Mouse (Mus musculus): Measurements from ENCODE around the gene Kdm2b.

GRCm38 (mm10) chr5:122961905-122962304, 27.7 kb downstream of the Kdm2b start:
- TF ChIP-seq CTCF (IDR thresholded peaks at IDR 0.05; ENCODE audit: borderline replicate concordance, insufficient read depth, low read depth, low read length) (no peak), POLR2A (IDR thresholded peaks at IDR 0.05; ENCODE audit: borderline replicate concordance, insufficient read depth, low read length) (no peak)
